Mouse (Mus musculus): ENCODE results near the gene Asap2. TPM values are rescaled to one million over a fixed set of nuclear protein-coding genes. Genes with fewer than 3 reads are reported as not detected.

Asap2 gene
- polyA plus RNA-seq (2012; rRNA removed): 7.0 and 9.3 TPM in 2 replicates

DNA sequence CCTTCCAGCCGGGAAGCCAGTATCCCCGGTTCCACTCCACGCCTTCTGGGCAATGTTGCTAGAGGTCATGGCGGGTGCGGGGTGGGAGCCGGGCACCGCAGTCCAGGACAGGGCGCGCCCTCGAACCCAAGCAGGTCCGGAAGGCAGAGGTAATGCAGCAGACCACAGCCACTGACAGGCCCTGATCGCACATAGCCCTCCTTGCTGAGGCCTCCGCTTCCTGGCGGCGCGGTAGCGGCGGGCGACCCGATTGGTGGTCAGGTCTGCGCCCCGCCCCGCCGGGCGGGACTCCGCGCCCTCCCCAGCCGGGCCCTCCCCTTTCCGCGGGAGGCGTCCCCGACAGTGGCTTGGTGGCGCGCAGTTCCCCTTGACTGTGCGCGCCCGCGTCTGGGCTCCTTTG, at the start of gene Asap2:
TSS of gene Asap2 (plus strand) at position 328 of the 400 bp plus-strand sequence.

GRCm38 (mm10) chr12:21284761-21285441, 294.6 kb downstream of the Asap2 start, which contains the start of gene Cpsf3:
Gene Cpsf3 (plus strand): TSS chr12:21285391.

GRCm38 (mm10) chr12:21286243-21286622, 296.0 kb downstream of the Asap2 start, which contains the start of gene Itgb1bp1:
Gene Itgb1bp1 (minus strand): TSS chr12:21286284.

GRCm38 (mm10) chr12:21315923-21316868, 325.9 kb downstream of the Asap2 start, which contains the start of gene Iah1:
Gene Iah1 (plus strand): TSS chr12:21316389.

